Mouse (Mus musculus) lung, postnatal 0 days (tissue): ENCODE measurements around the gene Rprd2.
"Not testable (repeated sequence)": the region's sequence is repeated elsewhere in the genome, so short reads cannot be mapped to it uniquely, and the experiment has no call there.

Experiments used
- CTCF ChIP-seq: IDR thresholded peaks from 2 replicates; pipeline ENCODE4 v1.5.1; 2016; ENCODE audit warnings: antibody characterized with exemption, mild to moderate bottlenecking
- EP300 ChIP-seq: IDR thresholded peaks from 2 replicates; pipeline ENCODE4 v1.6.1; 2016; ENCODE audit warnings: antibody characterized with exemption, mild to moderate bottlenecking, control low read depth

DNA sequence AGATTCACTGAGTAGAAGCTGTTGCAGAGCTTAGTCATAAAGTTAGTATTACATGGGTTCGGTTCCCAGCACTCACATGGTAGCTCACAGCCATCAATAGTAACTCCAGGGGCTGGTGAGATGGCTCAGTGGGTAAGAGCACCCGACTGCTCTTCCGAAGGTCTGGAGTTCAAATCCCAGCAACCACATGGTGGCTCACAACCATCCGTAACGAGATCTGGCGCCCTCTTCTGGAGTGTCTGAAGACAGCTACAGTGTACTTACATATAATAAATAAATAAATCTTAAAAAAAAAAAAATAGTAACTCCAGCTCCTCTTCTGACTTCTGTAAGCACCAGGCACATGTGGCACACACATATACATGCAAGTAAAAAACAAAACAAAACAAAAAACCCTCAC lies 11.0 kb downstream of the Rprd2 start:
- not testable (repeated sequence) for TF ChIP-seq CTCF, EP300
